Mouse (Mus musculus) midbrain, embryonic 10.5 days (tissue): ENCODE measurements around the gene Alk. TPM values are rescaled to one million over a fixed set of nuclear protein-coding genes. Genes with fewer than 3 reads are reported as not detected.

ENCODE experiments used
- DNase-seq: peaks from one replicate; pipeline ENCODE4 v3.0.0-alpha.2; 2017; ENCODE audit warnings: low spot score
- H3K27ac ChIP-seq: fragments of 300-500 bp; sonication (generic); replicated peaks from 2 replicates; pipeline ENCODE4 v1.5.1; 2016; ENCODE audit warnings: mild to moderate bottlenecking
- H3K27me3 ChIP-seq: fragments of 300-500 bp; sonication (generic); 2 replicates; pipeline ENCODE4 v1.6.1; 2016; ENCODE audit warnings: low read depth, mild to moderate bottlenecking; ENCODE audit not compliant: poor library complexity, severe bottlenecking
- H3K36me3 ChIP-seq: fragments of 300-500 bp; sonication (generic); 2 replicates; pipeline ENCODE4 v1.6.1; 2016; ENCODE audit warnings: mild to moderate bottlenecking, moderate library complexity
- H3K4me1 ChIP-seq: fragments of 300-500 bp; sonication (generic); 2 replicates; pipeline ENCODE4 v1.6.1; 2016
- H3K4me3 ChIP-seq: fragments of 300-500 bp; sonication (generic); 2 replicates; pipeline ENCODE4 v1.5.1; 2016; ENCODE audit warnings: mild to moderate bottlenecking, moderate library complexity
- H3K9me3 ChIP-seq: fragments of 300-500 bp; sonication (generic); replicated peaks from 2 replicates; pipeline ENCODE4 v1.6.1; 2016; ENCODE audit warnings: mild to moderate bottlenecking
- WGBS: fragments of 180-500 bp; shearing (Covaris S2); methylation state at CpG from one replicate; pipeline ENCODE4 v1.1.7; 2016; 5-methylcytosine and 5-hydroxymethylcytosine counted together
- polyA plus RNA-seq: library from polyadenylated mRNA; unstranded; fragments of >200 nt; fragmentation: Nextera tagmentation; extraction: Ambion mirVana; gene quantifications from 2 replicates; pipeline ENCODE4 v1.2.1, GENCODE M21; 2016

Gene Alk
- polyA plus RNA-seq, 1 experiment from 2014 or later = 0.21 TPM

DNA sequence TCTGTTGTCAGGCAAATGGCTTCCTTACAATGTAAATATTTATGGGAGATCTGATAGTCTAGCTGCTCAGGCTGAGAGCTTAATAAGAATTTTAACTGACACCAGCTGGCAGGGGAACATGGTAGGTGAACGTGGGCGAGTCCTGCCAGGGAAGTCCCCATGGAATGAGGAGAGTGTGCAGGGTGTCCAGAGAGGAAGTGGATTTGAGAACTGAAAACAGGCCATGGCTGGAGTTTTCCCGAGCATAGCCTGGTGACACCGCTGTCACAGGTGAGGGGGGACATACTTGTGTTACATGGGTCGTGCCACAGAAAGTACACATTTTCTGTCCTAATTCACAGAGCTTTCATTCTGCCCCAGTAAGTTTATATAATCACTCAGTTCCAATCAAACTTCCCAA lies 739.0 kb downstream of the Alk start:
- Histone ChIP-seq H3K27me3 (peaks cover 15% of the 10 kb centered on the region), H3K4me1 (peaks cover 12% of the 10 kb centered on the region), H3K36me3 (no peaks in the 10 kb centered on the region), H3K4me3 (no peak overlapping the region), H3K9me3 (no peaks in the 10 kb centered on the region), H3K27ac (no peak overlapping the region)
- DNase-seq = no peak
- WGBS = 82% methylated on average over 5 of the region's 5 CpGs

GRCm38 (mm10) chr17:71864039-71864438 lies 740.4 kb downstream of the Alk start:
- Histone ChIP-seq H3K27me3 (peaks cover 4% of the 10 kb centered on the region; the same call in 1 of the 2 replicates), H3K4me3 (no peak overlapping the region), H3K4me1 (peaks cover 3% of the 10 kb centered on the region; the same call in 1 of the 2 replicates), H3K36me3 (peaks cover 8% of the 10 kb centered on the region), H3K9me3 (peaks cover 3% of the 10 kb centered on the region; the same call in 1 of the 2 replicates), H3K27ac (no peak overlapping the region)
- no peak for DNase-seq
- 91% methylated on average over 8 of the region's 8 CpGs for WGBS

DNA sequence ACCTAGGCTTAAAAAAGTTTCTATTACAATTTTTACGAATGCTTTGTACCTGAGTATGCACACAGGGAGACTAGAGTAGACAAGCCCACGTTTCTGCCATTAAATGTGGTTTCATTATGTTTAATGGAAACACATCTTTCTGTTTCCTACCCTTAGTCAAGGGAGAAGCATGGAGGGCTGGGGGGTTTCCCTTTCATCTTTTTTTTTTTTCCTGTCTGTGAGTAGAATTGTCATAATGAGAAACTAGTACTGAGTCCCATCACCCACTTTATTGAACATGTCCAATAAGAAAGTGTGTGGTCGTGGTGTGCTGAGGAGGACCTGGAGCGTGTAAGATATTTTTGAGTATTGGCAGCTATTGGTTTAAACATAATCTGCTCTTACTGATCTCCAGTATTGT lies 741.5 kb downstream of the Alk start:
- DNase-seq = no peak
- Histone ChIP-seq H3K4me3 (no peak overlapping the region), H3K27me3 (no peaks in the 10 kb centered on the region), H3K27ac (no peak overlapping the region), H3K9me3 (peaks cover 3% of the 10 kb centered on the region; the same call in 1 of the 2 replicates), H3K4me1 (no peaks in the 10 kb centered on the region), H3K36me3 (peaks cover 14% of the 10 kb centered on the region)
- WGBS = 91% methylated on average over 4 of the region's 4 CpGs

DNA sequence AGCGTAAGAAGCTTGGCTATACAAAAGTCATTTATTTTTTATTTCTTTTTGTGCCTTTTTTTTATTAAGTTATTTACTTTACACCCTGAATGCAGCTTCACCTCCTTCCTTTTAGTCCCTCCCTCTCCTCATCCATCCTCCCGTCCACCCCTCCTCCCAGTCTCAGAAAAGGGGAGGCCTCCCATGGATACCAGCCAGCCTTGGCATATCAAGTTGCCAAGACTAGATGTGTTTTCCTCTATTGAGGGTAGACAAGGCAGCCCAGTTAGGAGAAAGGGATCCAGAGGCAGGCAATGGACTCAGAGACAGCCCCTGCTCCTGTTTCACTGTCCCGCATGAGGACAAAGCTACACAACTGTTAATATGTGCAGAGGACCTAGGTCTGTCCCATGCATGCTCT lies 742.2 kb downstream of the Alk start:
- WGBS = 85% methylated on average over 3 of the region's 3 CpGs
- no peaks in the 10 kb centered on the region for H3K27me3 ChIP-seq
- no peak for DNase-seq
- no peaks in the 10 kb centered on the region for H3K4me1 ChIP-seq
- no peak overlapping the region for H3K4me3 ChIP-seq
- peaks cover 3% of the 10 kb centered on the region; the same call in 1 of the 2 replicates for H3K9me3 ChIP-seq
- peaks cover 14% of the 10 kb centered on the region for H3K36me3 ChIP-seq
- H3K27ac ChIP-seq = no peak overlapping the region

DNA sequence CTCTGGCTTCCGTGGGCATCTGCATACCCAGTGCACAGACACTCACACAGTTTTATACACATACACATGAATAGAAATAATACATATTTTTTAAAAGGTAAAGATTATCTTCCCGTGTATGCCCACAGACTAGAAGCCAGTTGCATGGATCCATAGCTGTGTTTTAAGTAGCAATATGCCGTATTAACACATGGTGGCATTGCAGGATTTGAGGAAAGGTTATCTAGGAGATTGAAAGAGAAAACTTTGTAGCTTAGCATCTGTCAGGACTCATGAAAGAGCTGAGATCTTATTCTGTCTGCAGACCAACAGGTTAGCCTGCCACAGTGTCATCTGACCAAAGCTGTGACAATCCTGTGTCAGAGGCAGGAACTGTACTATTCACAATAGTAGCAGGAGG lies 772.5 kb downstream of the Alk start:
- Histone ChIP-seq H3K4me1 (no peaks in the 10 kb centered on the region), H3K27ac (no peak overlapping the region), H3K27me3 (no peaks in the 10 kb centered on the region), H3K36me3 (peaks cover 52% of the 10 kb centered on the region), H3K9me3 (no peaks in the 10 kb centered on the region), H3K4me3 (no peak overlapping the region)
- 88% methylated on average over 3 of the region's 3 CpGs for WGBS
- DNase-seq = no peak

GRCm38 (mm10) chr17:71828647-71829414 lies 775.6 kb downstream of the Alk start:
- no peaks in the 10 kb centered on the region for H3K9me3 ChIP-seq
- H3K27ac ChIP-seq = no peak overlapping the region
- no peak for DNase-seq
- H3K36me3 ChIP-seq = peaks cover 71% of the 10 kb centered on the region
- no peak overlapping the region for H3K4me3 ChIP-seq
- H3K4me1 ChIP-seq = no peaks in the 10 kb centered on the region
- WGBS = 63% methylated on average over 12 of the region's 12 CpGs
- no peaks in the 10 kb centered on the region for H3K27me3 ChIP-seq

DNA sequence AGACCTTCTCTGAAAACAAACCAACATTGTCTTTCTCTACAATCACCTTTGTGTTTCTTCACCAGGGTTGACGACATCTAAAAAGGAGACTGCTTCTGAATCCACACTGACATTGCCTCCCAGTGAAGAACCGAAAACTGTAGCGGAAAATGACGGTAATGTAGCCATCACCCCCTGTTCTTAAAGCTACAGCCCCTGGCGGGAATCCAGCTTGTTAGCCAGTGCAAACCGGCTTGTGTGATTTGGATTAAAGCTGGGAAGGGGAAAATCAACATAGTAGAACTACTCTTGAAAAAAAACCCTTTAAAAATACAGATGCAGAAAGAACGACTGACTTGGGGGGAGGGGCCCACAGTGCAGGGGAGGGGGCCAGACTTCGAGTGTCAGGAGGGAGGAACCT lies 776.8 kb downstream of the Alk start:
- no peak overlapping the region for H3K4me3 ChIP-seq
- DNase-seq = no peak
- H3K27me3 ChIP-seq = no peaks in the 10 kb centered on the region
- no peaks in the 10 kb centered on the region for H3K9me3 ChIP-seq
- no peak overlapping the region for H3K27ac ChIP-seq
- no peaks in the 10 kb centered on the region for H3K4me1 ChIP-seq
- 78% methylated on average over 8 of the region's 8 CpGs for WGBS
- H3K36me3 ChIP-seq = peaks cover 71% of the 10 kb centered on the region

GRCm38 (mm10) chr17:71826603-71827002 lies 777.8 kb downstream of the Alk start:
- Histone ChIP-seq H3K9me3 (no peaks in the 10 kb centered on the region), H3K36me3 (peaks cover 66% of the 10 kb centered on the region), H3K27ac (no peak overlapping the region), H3K27me3 (no peaks in the 10 kb centered on the region), H3K4me1 (no peaks in the 10 kb centered on the region), H3K4me3 (no peak overlapping the region)
- 91% methylated on average over 3 of the region's 3 CpGs for WGBS
- DNase-seq = no peak

DNA sequence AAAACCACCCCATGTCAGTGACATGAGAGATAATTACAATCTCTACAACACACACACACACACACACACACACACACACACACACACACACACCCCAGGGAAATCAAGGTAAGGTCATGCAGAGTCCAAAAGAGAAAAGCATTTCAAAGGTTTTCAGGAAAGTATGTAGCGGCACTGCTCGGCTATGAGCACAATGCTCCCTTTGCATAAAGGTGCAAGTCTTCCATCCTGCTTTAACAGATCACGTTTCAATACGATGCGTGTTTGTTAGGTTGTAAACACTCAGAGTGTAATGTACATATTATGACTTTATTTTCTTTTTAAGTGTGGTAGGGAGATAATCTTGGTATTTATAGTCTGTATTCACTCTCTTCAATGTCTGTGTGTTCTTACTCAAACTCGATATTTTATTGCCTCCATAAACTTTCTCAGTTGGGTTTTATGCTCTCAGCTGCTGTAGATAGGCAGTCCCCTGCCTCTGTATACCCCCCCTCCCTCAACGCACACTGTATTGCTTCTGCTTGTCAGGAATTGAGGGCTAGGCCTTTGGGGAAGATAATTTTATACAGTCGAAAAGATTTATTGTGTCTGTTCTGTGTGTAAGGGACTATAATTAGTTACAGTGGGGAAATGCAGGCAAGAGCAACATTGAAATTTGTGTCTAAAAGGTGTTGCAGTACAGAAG lies 780.7 kb downstream of the Alk start:
- H3K9me3 ChIP-seq = 0 out of 2 replicates have a peak, but pooled peaks cover 4% of the 10 kb centered on the region
- H3K27me3 ChIP-seq = no peaks in the 10 kb centered on the region
- WGBS = 94% methylated on average over 8 of the region's 8 CpGs
- no peak for DNase-seq
- no peak overlapping the region for H3K4me3 ChIP-seq
- no peaks in the 10 kb centered on the region for H3K4me1 ChIP-seq
- H3K27ac ChIP-seq = no peak overlapping the region
- peaks cover 62% of the 10 kb centered on the region for H3K36me3 ChIP-seq

Other genes starting within 250 kb of the Alk start
- 31.9 and 41.2 TPM in 2 replicates for gene Ypel5, start 231.8 kb upstream of the Alk start, polyA plus RNA-seq